Mouse (Mus musculus) cerebellum, adult 2 months (tissue): Measurements from ENCODE around the gene Dse. TPM values are rescaled to one million over a fixed set of nuclear protein-coding genes. Genes with fewer than 3 reads are reported as not detected.

Experiments used
- DNase-seq, 2 experiments: peaks; one replicate each; pipeline ENCODE4 v3.0.0; 2021
- H3K27ac ChIP-seq: fragments of 200-500 bp; 2 replicates; pipeline ENCODE4 v1.5.1; 2012; ENCODE audit warnings: low read length, control low read depth, inconsistent platforms; ENCODE audit not compliant: insufficient read depth
- H3K27me3 ChIP-seq: fragments of 200-500 bp; 2 replicates; pipeline ENCODE4 v1.6.1; 2012; ENCODE audit warnings: inconsistent platforms, mild to moderate bottlenecking, low read length, moderate library complexity; ENCODE audit not compliant: control insufficient read depth, insufficient read depth
- H3K4me1 ChIP-seq: fragments of 200-500 bp; 2 replicates; pipeline ENCODE4 v1.6.1; 2011; ENCODE audit warnings: low read length; ENCODE audit not compliant: control insufficient read depth, insufficient read depth
- H3K4me3 ChIP-seq: fragments of 200-500 bp; replicated peaks from 2 replicates; pipeline ENCODE3; 2011; ENCODE audit warnings: mild to moderate bottlenecking, low read depth, low read length, control low read depth; ENCODE audit not compliant: insufficient read depth
- CTCF ChIP-seq: fragments of 200-500 bp; IDR thresholded peaks from 2 replicates; pipeline ENCODE4 v1.5.1; 2011; ENCODE audit warnings: low read depth, mild to moderate bottlenecking, control low read depth, low read length, moderate library complexity, borderline replicate concordance; ENCODE audit not compliant: insufficient read depth
- POLR2A ChIP-seq: fragments of 200-500 bp; IDR thresholded peaks from 2 replicates; pipeline ENCODE4 v1.6.1; 2011; ENCODE audit warnings: low read length, control low read depth, borderline replicate concordance; ENCODE audit not compliant: insufficient read depth
- WGBS: fragments of 180-500 bp; shearing (Covaris S2); methylation state at CpG from one replicate; pipeline ENCODE4 v1.1.7; 2018; 5-methylcytosine and 5-hydroxymethylcytosine counted together
- polyA plus RNA-seq: library from polyadenylated mRNA; depleted of rRNA; stranded (reverse); fragments of >200 nt; gene quantifications from 2 replicates; pipeline ENCODE4 v1.2.3, GENCODE M21; 2012

The Dse gene
- polyA plus RNA-seq, 1 experiment = 1.7 TPM

- no peak for TF ChIP-seq POLR2A
- no peak for TF ChIP-seq CTCF
- WGBS = 90% methylated on average over 2 of the region's 2 CpGs
- Histone ChIP-seq H3K27me3 (no peaks in the 10 kb centered on the region), H3K4me1 (no peaks in the 10 kb centered on the region), H3K4me3 (no peak overlapping the region), H3K27ac (no peak overlapping the region)
- DNase-seq = no peak
Measured at GRCm38 (mm10) chr10:34141693-34142092, 65.8 kb downstream of the Dse start.

GRCm38 (mm10) chr10:34139768-34140167, 67.7 kb downstream of the Dse start:
- no peak for TF ChIP-seq POLR2A
- TF ChIP-seq CTCF = no peak
- 66% methylated on average over 4 of the region's 4 CpGs for WGBS
- no peak for DNase-seq
- Histone ChIP-seq H3K27ac (no peak overlapping the region), H3K4me3 (no peak overlapping the region), H3K4me1 (no peaks in the 10 kb centered on the region), H3K27me3 (no peaks in the 10 kb centered on the region)

GRCm38 (mm10) chr10:34138027-34138426, 69.5 kb downstream of the Dse start:
- H3K4me3 ChIP-seq = no peak overlapping the region
- H3K4me1 ChIP-seq = no peaks in the 10 kb centered on the region
- DNase-seq = no peak
- no peak overlapping the region for H3K27ac ChIP-seq
- TF ChIP-seq CTCF (no peak), POLR2A (no peak)
- 60% methylated on average over 6 of the region's 6 CpGs for WGBS
- no peaks in the 10 kb centered on the region for H3K27me3 ChIP-seq

GRCm38 (mm10) chr10:34136432-34136831, 71.1 kb downstream of the Dse start:
- Histone ChIP-seq H3K27me3 (no peaks in the 10 kb centered on the region), H3K4me3 (no peak overlapping the region), H3K27ac (no peak overlapping the region), H3K4me1 (no peaks in the 10 kb centered on the region)
- WGBS = 9% methylated on average over 6 of the region's 6 CpGs
- DNase-seq = no peak
- TF ChIP-seq POLR2A (no peak), CTCF (no peak)

- no peak for DNase-seq
- TF ChIP-seq POLR2A (no peak), CTCF (no peak)
- Histone ChIP-seq H3K27me3 (no peaks in the 10 kb centered on the region), H3K4me3 (no peak overlapping the region), H3K4me1 (no peaks in the 10 kb centered on the region), H3K27ac (no peak overlapping the region)
- 76% methylated on average over 2 of the region's 2 CpGs for WGBS
Measured at GRCm38 (mm10) chr10:34131356-34131755, 76.2 kb downstream of the Dse start.

GRCm38 (mm10) chr10:34128391-34128790, 79.1 kb downstream of the Dse start:
- Histone ChIP-seq H3K27me3 (no peaks in the 10 kb centered on the region), H3K4me1 (no peaks in the 10 kb centered on the region), H3K4me3 (no peak overlapping the region), H3K27ac (no peak overlapping the region)
- DNase-seq = no peak
- no peak for TF ChIP-seq POLR2A
- no peak for TF ChIP-seq CTCF
- 51% methylated on average over 6 of the region's 6 CpGs for WGBS

- Histone ChIP-seq H3K27me3 (no peaks in the 10 kb centered on the region), H3K4me1 (no peaks in the 10 kb centered on the region), H3K4me3 (peak within 1 kb of the TSS; percentile 5), H3K27ac (no peak within 1 kb of the TSS)
- 13% methylated on average over 44 of the region's 44 CpGs for WGBS
- peak in 1 of 2 experiments; percentile 8 for DNase-seq
- no peak for TF ChIP-seq CTCF
- no peak for TF ChIP-seq POLR2A
Measured at GRCm38 (mm10) chr10:34127392-34128378, 79.8 kb downstream of the Dse start, which contains the start of gene Calhm6. TSS of gene Calhm6 (minus strand) at chr10:34127984.

- no peaks in the 10 kb centered on the region for H3K27me3 ChIP-seq
- H3K27ac ChIP-seq = no peak overlapping the region
- WGBS = 85% methylated on average over 2 of the region's 2 CpGs
- H3K4me3 ChIP-seq = no peak overlapping the region
- no peak for TF ChIP-seq CTCF
- no peaks in the 10 kb centered on the region for H3K4me1 ChIP-seq
- no peak for DNase-seq
Measured at GRCm38 (mm10) chr10:34118421-34118820, 89.1 kb downstream of the Dse start.
